Mouse (Mus musculus): ENCODE data around the gene Asxl1.

DNA sequence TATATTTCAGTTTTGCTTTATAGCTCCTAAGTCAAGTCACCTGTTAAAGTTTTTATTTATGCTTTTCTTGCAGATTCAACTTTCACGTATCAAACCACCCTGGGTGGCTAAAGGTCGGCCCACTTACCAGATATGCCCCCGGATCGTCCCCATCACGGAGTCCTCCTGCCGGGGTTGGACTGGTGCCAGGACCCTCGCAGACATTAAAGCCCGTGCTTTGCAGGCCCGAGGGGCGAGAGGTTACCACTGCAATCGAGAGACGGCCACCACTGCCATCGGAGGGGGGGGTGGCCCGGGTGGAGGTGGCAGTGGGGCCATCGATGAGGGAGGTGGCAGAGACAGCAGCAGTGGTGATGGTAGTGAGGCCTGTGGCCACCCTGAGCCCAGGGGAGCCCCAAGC lies 53.5 kb downstream of the Asxl1 start:
- TF ChIP-seq CTCF (IDR thresholded peaks at IDR 0.05; ENCODE audit: borderline replicate concordance, insufficient read depth, low read length) (no peak), POLR2A (IDR thresholded peaks at IDR 0.05; ENCODE audit: low read depth, low read length) (no peak)

All from embryonic fibroblast, embryonic 13.5 days (primary cell).